ENCODE assay signal across 8 mouse cellular contexts in genomic region chr3:108401692-108402527, GRCm38 (mm10). TPM values are rescaled to one million over a fixed set of nuclear protein-coding genes. Genes with fewer than 3 reads are reported as not detected.
DNase-seq lines count a peak whose midpoint lies in the region; ATAC-seq and TF ChIP-seq lines count a peak whose summit lies in the region.

No protein-coding gene starts in this region.

- intact Hi-C loops in gastrocnemius, adult 2 months (cut with DNase I): loop anchor here (1.0 to 2.0 kb wide), 2 partner anchors 57 to 161 kb away; partner anchors contain the start of gene Tmem167b

- WGBS in hindbrain, postnatal 0 days: 30% methylated on average over 21 of the region's 22 CpGs

- peak; percentile 96 for DNase-seq in ZHBTc4 (ENCODE audit: low read depth, low spot score)
- peak; percentile 96 for DNase-seq in gastrocnemius, adult 2 months
- peak; percentile 95 for DNase-seq in hindbrain, postnatal 0 days (ENCODE audit: low spot score)
- DNase-seq in left cerebral cortex, adult 9 months (ENCODE audit: low spot score in 2 of 2): peak; percentile 73 to 87
- DNase-seq in right cerebral cortex, postnatal 10 days (ENCODE audit: low spot score in 2 of 2): peak; percentile 90 to 91
- peak; percentile 93 for DNase-seq in urinary bladder, postnatal 14 days (ENCODE audit: low spot score)

- H3K27ac ChIP-seq in gastrocnemius, adult 2 months: peak overlapping the region; percentile 31; the same call in 1 of the 2 replicates
- H3K27ac ChIP-seq in hindbrain, postnatal 0 days: peak overlapping the region; percentile 77

- peak; percentile 95 for TF ChIP-seq CTCF in gastrocnemius, adult 2 months (IDR thresholded peaks at IDR 0.05)
- peak; percentile 99 for TF ChIP-seq CTCF in hindbrain, postnatal 0 days (IDR thresholded peaks at IDR 0.05; ENCODE audit: low read depth)

- peaks cover 5% of the 10 kb centered on the region; the same call in 1 of the 2 replicates for H3K4me1 ChIP-seq in hindbrain, postnatal 0 days (ENCODE audit: insufficient read depth, low read length)

- no peaks in the 10 kb centered on the region for H3K9me3 ChIP-seq in hindbrain, postnatal 0 days (ENCODE audit: low read length)

- ATAC-seq in common myeloid progenitor, adult 5-6 weeks (replicated peaks; ENCODE audit: low read depth, poor library complexity, severe bottlenecking): peak; percentile 97
- ATAC-seq in hindbrain, postnatal 0 days: peak; percentile 88
- ATAC-seq in megakaryocyte progenitor cell, adult 5-6 weeks (replicated peaks; ENCODE audit: poor library complexity): peak; percentile 99

- H3K27me3 ChIP-seq in hindbrain, postnatal 0 days (ENCODE audit: insufficient read depth, low read length): no peaks in the 10 kb centered on the region

- peak overlapping the region; percentile 6; the same call in 1 of the 2 replicates for H3K4me3 ChIP-seq in gastrocnemius, adult 2 months
- no peak overlapping the region for H3K4me3 ChIP-seq in hindbrain, postnatal 0 days (ENCODE audit: low read length)

- peaks cover 62% of the 10 kb centered on the region for H3K36me3 ChIP-seq in hindbrain, postnatal 0 days (ENCODE audit: insufficient read depth, low read length)

- H3K9ac ChIP-seq in hindbrain, postnatal 0 days (replicated peaks; ENCODE audit: low read length): no peak overlapping the region; the same call in 1 of the 2 replicates

- H3K4me2 ChIP-seq in hindbrain, postnatal 0 days (ENCODE audit: low read depth, low read length): peak overlapping the region; percentile 22; the same call in 1 of the 2 replicates

RNA-seq across cellular contexts. Expression of gene Celsr2, which starts 13.4 kb away (rescaled TPM):
- total RNA-seq in common myeloid progenitor, adult 5-6 weeks (2017): 0.24 and 2.7 TPM in 2 replicates
- 1 to 10 TPM; 6.4 to 8.8 TPM for total RNA-seq in gastrocnemius, adult 2 months (2021)
- 94.8 and 95.3 TPM in 2 replicates for total RNA-seq in hindbrain, postnatal 0 days (2014; rRNA removed)
- polyA plus RNA-seq in hindbrain, postnatal 0 days (2015; fragmentation: Nextera tagmentation; extraction: Ambion mirVana): 28.1 and 30.6 TPM in 2 replicates
- total RNA-seq in megakaryocyte progenitor cell, adult 5-6 weeks (2015): 1.1 and 1.6 TPM in 2 replicates
- total RNA-seq in megakaryocyte progenitor cell, adult 5-6 weeks (2017): 0.20 and 0.42 TPM in 2 replicates

RNA-seq across cellular contexts. Expression of gene Psrc1, which starts 18.3 kb away (rescaled TPM):
- total RNA-seq in common myeloid progenitor, adult 5-6 weeks (2017): 29.3 and 31.6 TPM in 2 replicates
- not detected for total RNA-seq in gastrocnemius, adult 2 months (2021)
- 11.0 and 15.0 TPM in 2 replicates for total RNA-seq in hindbrain, postnatal 0 days (2014; rRNA removed)
- polyA plus RNA-seq in hindbrain, postnatal 0 days (2015; fragmentation: Nextera tagmentation; extraction: Ambion mirVana): 8.4 and 11.0 TPM in 2 replicates
- total RNA-seq in megakaryocyte progenitor cell, adult 5-6 weeks (2015): 7.7 and 10.3 TPM in 2 replicates
- 10.2 and 14.1 TPM in 2 replicates for total RNA-seq in megakaryocyte progenitor cell, adult 5-6 weeks (2017)

RNA-seq across cellular contexts. Expression of gene Mybphl, which starts 37.2 kb away (rescaled TPM):
- not detected in 2 replicates for total RNA-seq in common myeloid progenitor, adult 5-6 weeks (2017)
- total RNA-seq in gastrocnemius, adult 2 months (2021): not detected
- 0.36 TPM in 1 of 2 replicates, not detected in the other for total RNA-seq in hindbrain, postnatal 0 days (2014; rRNA removed)
- 0.11 and 0.19 TPM in 2 replicates for polyA plus RNA-seq in hindbrain, postnatal 0 days (2015; fragmentation: Nextera tagmentation; extraction: Ambion mirVana)
- not detected in 2 replicates for total RNA-seq in megakaryocyte progenitor cell, adult 5-6 weeks (2015)
- total RNA-seq in megakaryocyte progenitor cell, adult 5-6 weeks (2017): not detected in 2 replicates

RNA-seq across cellular contexts. Expression of gene Sars, which starts 43.1 kb away (rescaled TPM):
- total RNA-seq in common myeloid progenitor, adult 5-6 weeks (2017): 291 and 329 TPM in 2 replicates
- 100 to 1,000 TPM; 116 to 135 TPM for total RNA-seq in gastrocnemius, adult 2 months (2021)
- 122 and 137 TPM in 2 replicates for total RNA-seq in hindbrain, postnatal 0 days (2014; rRNA removed)
- 214 and 223 TPM in 2 replicates for polyA plus RNA-seq in hindbrain, postnatal 0 days (2015; fragmentation: Nextera tagmentation; extraction: Ambion mirVana)
- total RNA-seq in megakaryocyte progenitor cell, adult 5-6 weeks (2015): 19.0 and 26.5 TPM in 2 replicates
- 249 and 357 TPM in 2 replicates for total RNA-seq in megakaryocyte progenitor cell, adult 5-6 weeks (2017)

Comparison
In these comparisons a context has a peak if more than half of its experiments do, and no peak if none do; other contexts are left out.
1. RNA of gene Psrc1, which starts 18.3 kb away (total RNA-seq): 29.3 to 31.6 TPM in common myeloid progenitor, adult 5-6 weeks, 11.0 to 15.0 TPM in hindbrain, postnatal 0 days and 7.7 to 14.1 TPM in megakaryocyte progenitor cell, adult 5-6 weeks; not detected in gastrocnemius, adult 2 months; every median in the first group is over 4 times any median in the second.
2. Peak in every context shown above with its lines, with median percentiles within 50 percentile points of each other: DNase-seq and ATAC-seq.